ENCODE assay signal across 9 mouse cellular contexts in the genomic region with DNA sequence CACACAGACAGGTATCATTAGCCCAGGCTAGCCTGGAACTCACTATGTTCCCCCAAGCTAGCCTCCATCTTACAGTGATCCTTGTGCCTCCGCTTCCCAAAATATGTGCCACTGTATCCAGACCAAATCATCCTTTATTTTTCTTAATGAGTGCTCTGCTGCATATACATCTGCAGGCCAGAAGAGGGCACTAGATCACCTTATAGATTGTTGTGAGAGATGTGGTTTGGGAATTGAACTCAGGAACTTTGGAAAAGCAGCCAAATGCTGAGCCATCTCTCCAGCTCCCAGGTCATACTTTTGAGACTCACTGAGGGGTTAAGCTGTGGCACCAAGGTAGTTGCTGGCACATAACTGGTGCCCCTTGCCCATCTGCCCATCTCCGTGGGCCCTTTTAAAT. TPM values are rescaled to one million over a fixed set of nuclear protein-coding genes. Genes with fewer than 3 reads are reported as not detected.
DNase-seq lines count a peak whose midpoint lies in the region; ATAC-seq lines count a peak whose summit lies in the region.
"Had no signal": no experiment of that assay in that cellular context is flagged by ENCODE, and none has a peak within 500 bp of the region (broad histone marks: within the 10 kb centered on the region; RNA-seq: fewer than 3 reads in every experiment).

No protein-coding gene starts in this region.

- H3K4me3 ChIP-seq in hindbrain, embryonic 11.5 days (ENCODE audit: low read depth, low read length): no peak overlapping the region
- no peak overlapping the region for H3K4me3 ChIP-seq in hindbrain, embryonic 12.5 days
- H3K4me3 ChIP-seq in limb, embryonic 10.5 days: no peak overlapping the region
- H3K4me3 ChIP-seq: limb, embryonic 15.5 days had no signal

- H3K9me3 ChIP-seq in hindbrain, embryonic 11.5 days (ENCODE audit: control insufficient read depth, low read length): no peaks in the 10 kb centered on the region
- H3K9me3 ChIP-seq in hindbrain, embryonic 12.5 days (replicated peaks): no peaks in the 10 kb centered on the region
- no peaks in the 10 kb centered on the region for H3K9me3 ChIP-seq in limb, embryonic 10.5 days (replicated peaks)
- H3K9me3 ChIP-seq: limb, embryonic 15.5 days had no signal

- H3K27me3 ChIP-seq in hindbrain, embryonic 11.5 days (ENCODE audit: control insufficient read depth, insufficient read depth, low read length): no peaks in the 10 kb centered on the region
- no peaks in the 10 kb centered on the region for H3K27me3 ChIP-seq in hindbrain, embryonic 12.5 days
- H3K27me3 ChIP-seq in splenic B cell, adult 2 months (ENCODE audit: control insufficient read depth, insufficient read depth, low read length, poor library complexity, severe bottlenecking): no peaks in the 10 kb centered on the region
- no peaks in the 10 kb centered on the region for H3K27me3 ChIP-seq in limb, embryonic 10.5 days (ENCODE audit: low read depth, poor library complexity, severe bottlenecking)
- H3K27me3 ChIP-seq: limb, embryonic 15.5 days had no signal

- no peaks in the 10 kb centered on the region for H3K36me3 ChIP-seq in hindbrain, embryonic 11.5 days (ENCODE audit: control insufficient read depth, insufficient read depth, low read length)
- H3K36me3 ChIP-seq in hindbrain, embryonic 12.5 days: no peaks in the 10 kb centered on the region
- H3K36me3 ChIP-seq in splenic B cell, adult 2 months (ENCODE audit: control insufficient read depth, insufficient read depth, low read length, poor library complexity, severe bottlenecking): no peaks in the 10 kb centered on the region
- H3K36me3 ChIP-seq in limb, embryonic 10.5 days: no peaks in the 10 kb centered on the region
- H3K36me3 ChIP-seq: limb, embryonic 15.5 days had no signal

- 64% methylated on average over 2 of the region's 2 CpGs for WGBS in hindbrain, embryonic 11.5 days
- 66% methylated on average over 2 of the region's 2 CpGs for WGBS in hindbrain, embryonic 12.5 days
- 64% methylated on average over 2 of the region's 2 CpGs for WGBS in limb, embryonic 10.5 days

- H3K4me2 ChIP-seq in hindbrain, embryonic 11.5 days (replicated peaks; ENCODE audit: low read depth, low read length): no peak overlapping the region
- no peak overlapping the region for H3K4me2 ChIP-seq in hindbrain, embryonic 12.5 days (replicated peaks)
- H3K4me2 ChIP-seq: limb, embryonic 15.5 days had no signal

- no peak for ATAC-seq in hindbrain, embryonic 11.5 days (ENCODE audit: low FRiP score)
- no peak for ATAC-seq in hindbrain, embryonic 12.5 days (ENCODE audit: low FRiP score)

- no peak overlapping the region for H3K27ac ChIP-seq in hindbrain, embryonic 11.5 days (ENCODE audit: low read depth, low read length)
- no peak overlapping the region for H3K27ac ChIP-seq in hindbrain, embryonic 12.5 days
- no peak overlapping the region for H3K27ac ChIP-seq in limb, embryonic 10.5 days
- H3K27ac ChIP-seq: limb, embryonic 15.5 days had no signal

- DNase-seq in hindbrain, embryonic 11.5 days (ENCODE audit: low spot score): peak; percentile 62
- DNase-seq in ovary, postnatal 14 days (ENCODE audit: low spot score): peak; percentile 38
- no peak for DNase-seq in ovary, postnatal 36 days (ENCODE audit: low spot score)
- peak; percentile 68 for DNase-seq in brain, adult 2 months (ENCODE audit: low read depth, low spot score)
- peak; percentile 53 for DNase-seq in splenic B cell, adult 2 months (ENCODE audit: low read depth, low spot score)
- no peak for DNase-seq in limb, embryonic 10.5 days (ENCODE audit: low spot score)
- DNase-seq in gastrocnemius, postnatal 14 days: no peak

- intact Hi-C loops in gastrocnemius, postnatal 14 days (cut with DNase I; ENCODE audit: low total_unique reads): loop anchor here (2.0 to 5.0 kb wide), 2 partner anchors 48 to 56 kb away; no protein-coding TSS in a partner anchor

- no peaks in the 10 kb centered on the region for H3K4me1 ChIP-seq in hindbrain, embryonic 11.5 days (replicated peaks; ENCODE audit: control insufficient read depth, insufficient read depth, low read length)
- H3K4me1 ChIP-seq in hindbrain, embryonic 12.5 days: no peaks in the 10 kb centered on the region
- H3K4me1 ChIP-seq in limb, embryonic 10.5 days: 0 out of 2 replicates have a peak, but pooled peaks cover 1% of the 10 kb centered on the region

- H3K9ac ChIP-seq in hindbrain, embryonic 11.5 days (ENCODE audit: low read depth, low read length): no peak overlapping the region
- no peak overlapping the region for H3K9ac ChIP-seq in hindbrain, embryonic 12.5 days
- H3K9ac ChIP-seq: limb, embryonic 15.5 days had no signal

RNA-seq across cellular contexts. Expression of gene Fam129b, which starts 11.2 kb away (rescaled TPM):
- 11.6 and 13.1 TPM in 2 replicates for polyA plus RNA-seq in hindbrain, embryonic 11.5 days (2014; fragmentation: Nextera tagmentation; extraction: Ambion mirVana)
- polyA plus RNA-seq in hindbrain, embryonic 12.5 days (2016; fragmentation: Nextera tagmentation; extraction: Ambion mirVana): 42.2 and 43.8 TPM in 2 replicates
- 40.9 and 47.9 TPM in 2 replicates for polyA plus RNA-seq in limb, embryonic 10.5 days (2016; fragmentation: Nextera tagmentation; extraction: Ambion mirVana)
- total RNA-seq in gastrocnemius, postnatal 14 days (2021): 10 to 100 TPM; 12.1 to 15.8 TPM

RNA-seq across cellular contexts. Expression of gene Stxbp1, which starts 17.7 kb away (rescaled TPM):
- 62.8 and 64.7 TPM in 2 replicates for polyA plus RNA-seq in hindbrain, embryonic 11.5 days (2014; fragmentation: Nextera tagmentation; extraction: Ambion mirVana)
- polyA plus RNA-seq in hindbrain, embryonic 12.5 days (2016; fragmentation: Nextera tagmentation; extraction: Ambion mirVana): 102 and 105 TPM in 2 replicates
- polyA plus RNA-seq in limb, embryonic 10.5 days (2016; fragmentation: Nextera tagmentation; extraction: Ambion mirVana): 10.9 and 12.9 TPM in 2 replicates
- 10 to 100 TPM in 1 of 2 experiments, 1 to 10 TPM in 1; 7.2 to 10.6 TPM for total RNA-seq in gastrocnemius, postnatal 14 days (2021)

Comparison
In these comparisons a context has a peak if more than half of its experiments do, and no peak if none do; other contexts are left out.
1. DNase-seq: peak in hindbrain, embryonic 11.5 days (single experiment), ovary, postnatal 14 days (single experiment), brain, adult 2 months (single experiment) and splenic B cell, adult 2 months (single experiment); none in ovary, postnatal 36 days (single experiment), limb, embryonic 10.5 days (single experiment) and gastrocnemius, postnatal 14 days (single experiment).